Comparison of ENCODE assay signal across 28 mouse cellular contexts in the genomic region with DNA sequence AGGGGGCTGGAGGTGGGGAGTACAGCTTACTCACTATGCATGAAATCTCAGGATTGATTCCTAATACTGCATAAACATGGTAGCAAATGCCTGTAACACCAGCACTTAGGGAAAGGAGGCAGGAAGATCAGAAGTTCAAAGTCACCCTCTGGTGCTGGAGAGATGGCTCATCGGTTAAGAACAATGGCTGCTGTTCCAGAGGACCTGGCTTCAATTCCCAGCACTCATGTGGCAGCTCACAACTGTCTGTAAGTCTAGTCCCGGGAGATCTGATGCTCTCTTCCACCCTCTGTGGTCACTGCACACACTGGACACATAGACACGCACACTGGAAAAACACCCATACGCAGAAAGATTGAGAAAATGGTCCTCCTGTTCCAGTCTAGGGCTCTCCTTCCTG. TPM values are rescaled to one million over a fixed set of nuclear protein-coding genes. Genes with fewer than 3 reads are reported as not detected.
DNase-seq lines count a peak whose midpoint lies in the region; ATAC-seq and TF ChIP-seq lines count a peak whose summit lies in the region.
"Had no signal": no experiment of that assay in that cellular context is flagged by ENCODE, and none has a peak within 500 bp of the region (broad histone marks: within the 10 kb centered on the region; RNA-seq: fewer than 3 reads in every experiment).

No protein-coding gene starts in this region.

- peak overlapping the region; percentile 81 for H3K27ac ChIP-seq in liver, embryonic 13.5 days
- H3K27ac ChIP-seq in liver, postnatal 0 days (ENCODE audit: low read depth): no peak overlapping the region
- H3K27ac ChIP-seq in ES-Bruce4 (ENCODE audit: insufficient read depth, low read length): peak overlapping the region; percentile 66
- peak overlapping the region; percentile 2; the same call in 1 of the 2 replicates for H3K27ac ChIP-seq in liver, embryonic 16.5 days (ENCODE audit: low read length)
- H3K27ac ChIP-seq in forebrain, embryonic 11.5 days (ENCODE audit: low read depth, low read length): no peak overlapping the region
- no peak overlapping the region for H3K27ac ChIP-seq in forebrain, embryonic 15.5 days (replicated peaks)
- H3K27ac ChIP-seq: embryonic facial prominence, embryonic 12.5 days; embryonic facial prominence, embryonic 15.5 days; forebrain, embryonic 12.5 days; heart, adult 2 months; heart, embryonic 10.5 days; heart, embryonic 13.5 days; hindbrain, embryonic 13.5 days; hindbrain, postnatal 0 days had no signal

- WGBS in liver, embryonic 13.5 days (ENCODE audit: insufficient replicate concordance): 88% methylated on average over 4 of the region's 4 CpGs
- 81% methylated on average over 4 of the region's 4 CpGs for WGBS in liver, postnatal 0 days (ENCODE audit: insufficient replicate concordance)
- WGBS in liver, embryonic 16.5 days (ENCODE audit: insufficient replicate concordance): 82% methylated on average over 4 of the region's 4 CpGs
- WGBS in forebrain, embryonic 11.5 days: 86% methylated on average over 4 of the region's 4 CpGs
- 93% methylated on average over 4 of the region's 4 CpGs for WGBS in forebrain, embryonic 15.5 days

- no peak overlapping the region for H3K4me2 ChIP-seq in liver, embryonic 13.5 days
- no peak overlapping the region for H3K4me2 ChIP-seq in liver, postnatal 0 days (ENCODE audit: low read depth, low read length)
- no peak overlapping the region for H3K4me2 ChIP-seq in liver, embryonic 16.5 days (ENCODE audit: low read depth, low read length)
- H3K4me2 ChIP-seq in forebrain, embryonic 11.5 days (ENCODE audit: low read depth, low read length, severe bottlenecking): no peak overlapping the region
- H3K4me2 ChIP-seq in forebrain, embryonic 15.5 days (replicated peaks): no peak overlapping the region
- H3K4me2 ChIP-seq: embryonic facial prominence, embryonic 12.5 days; embryonic facial prominence, embryonic 15.5 days; forebrain, embryonic 12.5 days; heart, embryonic 13.5 days; hindbrain, embryonic 13.5 days had no signal

- H3K9me3 ChIP-seq in liver, embryonic 13.5 days (replicated peaks): no peaks in the 10 kb centered on the region
- H3K9me3 ChIP-seq in liver, postnatal 0 days (ENCODE audit: low read length): no peaks in the 10 kb centered on the region
- no peaks in the 10 kb centered on the region for H3K9me3 ChIP-seq in ES-Bruce4 (replicated peaks; ENCODE audit: control insufficient read depth, insufficient read depth, low read length, poor library complexity, severe bottlenecking)
- no peaks in the 10 kb centered on the region for H3K9me3 ChIP-seq in liver, embryonic 16.5 days (replicated peaks; ENCODE audit: control insufficient read depth, low read length)
- H3K9me3 ChIP-seq in forebrain, embryonic 11.5 days (ENCODE audit: control insufficient read depth, low read length): no peaks in the 10 kb centered on the region
- H3K9me3 ChIP-seq in forebrain, embryonic 15.5 days: no peaks in the 10 kb centered on the region
- H3K9me3 ChIP-seq: embryonic facial prominence, embryonic 12.5 days; embryonic facial prominence, embryonic 15.5 days; forebrain, embryonic 12.5 days; heart, embryonic 10.5 days; heart, embryonic 13.5 days; hindbrain, embryonic 13.5 days had no signal

- no peak for TF ChIP-seq CTCF in liver, postnatal 0 days (IDR thresholded peaks at IDR 0.05; ENCODE audit: low read depth)
- no peak for TF ChIP-seq CTCF in ES-Bruce4 (IDR thresholded peaks at IDR 0.05; ENCODE audit: low read depth, low read length)

- DNase-seq in liver, embryonic 13.5 days: no peak
- DNase-seq in liver, postnatal 0 days: no peak
- DNase-seq in ES-CJ7 (ENCODE audit: low read depth, low spot score): peak; percentile 64
- DNase-seq in forebrain, embryonic 11.5 days (ENCODE audit: low spot score): no peak
- DNase-seq: adrenal gland, adult 2 months; adrenal gland, postnatal 14 days; cerebellum, adult 11 months; cerebellum, adult 2 months; cerebellum, adult 9-11 months; cerebellum, postnatal 25 days; gastrocnemius, postnatal 10 days; gastrocnemius, postnatal 36 days; heart, adult 2 months; heart, postnatal 14 days had no signal

- H3K4me1 ChIP-seq in liver, embryonic 13.5 days (replicated peaks): peaks cover 71% of the 10 kb centered on the region
- peaks cover 28% of the 10 kb centered on the region for H3K4me1 ChIP-seq in liver, postnatal 0 days (ENCODE audit: insufficient read depth)
- peaks cover 10% of the 10 kb centered on the region for H3K4me1 ChIP-seq in ES-Bruce4 (ENCODE audit: control insufficient read depth, insufficient read depth, low read length)
- peaks cover 50% of the 10 kb centered on the region for H3K4me1 ChIP-seq in liver, embryonic 16.5 days (ENCODE audit: control insufficient read depth, low read depth, low read length)
- H3K4me1 ChIP-seq in forebrain, embryonic 11.5 days (replicated peaks; ENCODE audit: control insufficient read depth, insufficient read depth, low read length): no peaks in the 10 kb centered on the region
- no peaks in the 10 kb centered on the region for H3K4me1 ChIP-seq in forebrain, embryonic 15.5 days
- H3K4me1 ChIP-seq: embryonic facial prominence, embryonic 12.5 days; embryonic facial prominence, embryonic 15.5 days; heart, embryonic 10.5 days; hindbrain, embryonic 13.5 days had no signal

- ATAC-seq in liver, embryonic 13.5 days (ENCODE audit: low read depth): no peak
- ATAC-seq in liver, postnatal 0 days: no peak
- ATAC-seq in liver, embryonic 16.5 days (ENCODE audit: low read depth): no peak
- no peak for ATAC-seq in forebrain, embryonic 11.5 days (replicated peaks; ENCODE audit: low FRiP score)
- ATAC-seq in forebrain, embryonic 15.5 days (replicated peaks): no peak
- ATAC-seq: CD4-positive, CD25-positive, alpha-beta regulatory T cell, adult 4 months; forebrain, embryonic 16.5 days; hindbrain, postnatal 0 days; inflammation-experienced regulatory T-cells, adult 6 months had no signal

- no peak overlapping the region for H3K4me3 ChIP-seq in liver, embryonic 13.5 days (replicated peaks)
- H3K4me3 ChIP-seq in liver, postnatal 0 days (ENCODE audit: low read depth, low read length): no peak overlapping the region
- H3K4me3 ChIP-seq in ES-Bruce4 (ENCODE audit: low read depth, low read length): no peak overlapping the region
- H3K4me3 ChIP-seq in liver, embryonic 16.5 days (ENCODE audit: low read depth, low read length): no peak overlapping the region
- no peak overlapping the region for H3K4me3 ChIP-seq in forebrain, embryonic 11.5 days (ENCODE audit: low read depth, low read length)
- H3K4me3 ChIP-seq in forebrain, embryonic 15.5 days: no peak overlapping the region
- H3K4me3 ChIP-seq: embryonic facial prominence, embryonic 12.5 days; embryonic facial prominence, embryonic 15.5 days; forebrain, embryonic 12.5 days; heart, adult 2 months; heart, embryonic 10.5 days; heart, embryonic 13.5 days; hindbrain, embryonic 13.5 days had no signal

- no peak for TF ChIP-seq POLR2A in ES-Bruce4 (IDR thresholded peaks at IDR 0.05; ENCODE audit: insufficient read depth, low read length)

- TF ChIP-seq EP300 in liver, postnatal 0 days (IDR thresholded peaks at IDR 0.05; ENCODE audit: low read depth): no peak
- TF ChIP-seq EP300 in ES-Bruce4 (IDR thresholded peaks at IDR 0.05; ENCODE audit: insufficient read depth, low read depth, low read length): peak; percentile 39; the same call in 1 of the 2 replicates

- H3K27me3 ChIP-seq in liver, embryonic 13.5 days: no peaks in the 10 kb centered on the region
- no peaks in the 10 kb centered on the region for H3K27me3 ChIP-seq in liver, postnatal 0 days (ENCODE audit: insufficient read depth, low read length)
- no peaks in the 10 kb centered on the region for H3K27me3 ChIP-seq in ES-Bruce4 (ENCODE audit: control insufficient read depth, insufficient read depth, low read length, poor library complexity, severe bottlenecking)
- H3K27me3 ChIP-seq in liver, embryonic 16.5 days (ENCODE audit: control insufficient read depth, insufficient read depth, low read depth, low read length): no peaks in the 10 kb centered on the region
- H3K27me3 ChIP-seq in forebrain, embryonic 11.5 days (ENCODE audit: control insufficient read depth, insufficient read depth, low read length): no peaks in the 10 kb centered on the region
- H3K27me3 ChIP-seq in forebrain, embryonic 15.5 days: no peaks in the 10 kb centered on the region
- H3K27me3 ChIP-seq: embryonic facial prominence, embryonic 12.5 days; embryonic facial prominence, embryonic 15.5 days; forebrain, embryonic 12.5 days; heart, embryonic 13.5 days; hindbrain, embryonic 13.5 days had no signal

- no peak overlapping the region for H3K9ac ChIP-seq in liver, embryonic 13.5 days
- H3K9ac ChIP-seq in liver, postnatal 0 days (replicated peaks): no peak overlapping the region
- H3K9ac ChIP-seq in ES-Bruce4 (ENCODE audit: low read depth, poor library complexity, severe bottlenecking): 0 out of 2 replicates have a peak overlapping the region, but pooled peaks have one; percentile 66
- H3K9ac ChIP-seq in liver, embryonic 16.5 days (ENCODE audit: low read depth, low read length): no peak overlapping the region
- no peak overlapping the region for H3K9ac ChIP-seq in forebrain, embryonic 11.5 days (ENCODE audit: low read length)
- H3K9ac ChIP-seq in forebrain, embryonic 15.5 days (replicated peaks): no peak overlapping the region
- H3K9ac ChIP-seq: embryonic facial prominence, embryonic 12.5 days; embryonic facial prominence, embryonic 15.5 days; forebrain, embryonic 12.5 days; heart, embryonic 13.5 days; hindbrain, embryonic 13.5 days had no signal

- H3K36me3 ChIP-seq in liver, embryonic 13.5 days: no peaks in the 10 kb centered on the region
- no peaks in the 10 kb centered on the region for H3K36me3 ChIP-seq in liver, postnatal 0 days (replicated peaks; ENCODE audit: insufficient read depth, low read length)
- H3K36me3 ChIP-seq in ES-Bruce4 (ENCODE audit: control insufficient read depth, insufficient read depth, low read length, poor library complexity, severe bottlenecking): no peaks in the 10 kb centered on the region
- no peaks in the 10 kb centered on the region for H3K36me3 ChIP-seq in liver, embryonic 16.5 days (ENCODE audit: control insufficient read depth, insufficient read depth)
- no peaks in the 10 kb centered on the region for H3K36me3 ChIP-seq in forebrain, embryonic 11.5 days (ENCODE audit: control insufficient read depth, insufficient read depth, low read length)
- no peaks in the 10 kb centered on the region for H3K36me3 ChIP-seq in forebrain, embryonic 15.5 days
- H3K36me3 ChIP-seq: embryonic facial prominence, embryonic 12.5 days; embryonic facial prominence, embryonic 15.5 days; forebrain, embryonic 12.5 days; heart, embryonic 10.5 days; heart, embryonic 13.5 days; hindbrain, embryonic 13.5 days had no signal

RNA-seq across cellular contexts. Expression of a gene that starts 12.9 kb away (rescaled TPM):
- 197 and 202 TPM in 2 replicates for polyA plus RNA-seq in liver, embryonic 13.5 days (2015; fragmentation: Nextera tagmentation; extraction: Ambion mirVana)
- polyA plus RNA-seq in liver, postnatal 0 days (2015; fragmentation: Nextera tagmentation; extraction: Ambion mirVana): 154 and 170 TPM in 2 replicates
- 350 and 361 TPM in 2 replicates for polyA plus RNA-seq in ES-Bruce4 (2011; ENCODE audit: insufficient read depth, insufficient read length, low read depth, missing spikeins)
- polyA plus RNA-seq in liver, embryonic 16.5 days (2015; fragmentation: Nextera tagmentation; extraction: Ambion mirVana): 256 and 283 TPM in 2 replicates
- 91.9 and 92.6 TPM in 2 replicates for polyA plus RNA-seq in forebrain, embryonic 11.5 days (2014; fragmentation: Nextera tagmentation; extraction: Ambion mirVana)
- polyA plus RNA-seq in forebrain, embryonic 15.5 days (2015; fragmentation: Nextera tagmentation; extraction: Ambion mirVana): 220 and 247 TPM in 2 replicates

RNA-seq across cellular contexts. Expression of a gene that starts 52.2 kb away (rescaled TPM):
- 0.18 and 0.27 TPM in 2 replicates for polyA plus RNA-seq in liver, embryonic 13.5 days (2015; fragmentation: Nextera tagmentation; extraction: Ambion mirVana)
- 0.95 and 1.1 TPM in 2 replicates for polyA plus RNA-seq in liver, postnatal 0 days (2015; fragmentation: Nextera tagmentation; extraction: Ambion mirVana)
- 0.90 and 1.3 TPM in 2 replicates for polyA plus RNA-seq in ES-Bruce4 (2011; ENCODE audit: insufficient read depth, insufficient read length, low read depth, missing spikeins)
- 0.36 and 0.54 TPM in 2 replicates for polyA plus RNA-seq in liver, embryonic 16.5 days (2015; fragmentation: Nextera tagmentation; extraction: Ambion mirVana)
- polyA plus RNA-seq in forebrain, embryonic 11.5 days (2014; fragmentation: Nextera tagmentation; extraction: Ambion mirVana): 0.28 and 0.55 TPM in 2 replicates
- 0.15 and 0.20 TPM in 2 replicates for polyA plus RNA-seq in forebrain, embryonic 15.5 days (2015; fragmentation: Nextera tagmentation; extraction: Ambion mirVana)
- polyA plus RNA-seq: adrenal gland, adult 2 months; C2C12 had no signal

RNA-seq across cellular contexts. Expression of a gene that starts 55.7 kb away (rescaled TPM):
- 6.8 and 8.0 TPM in 2 replicates for polyA plus RNA-seq in liver, embryonic 13.5 days (2015; fragmentation: Nextera tagmentation; extraction: Ambion mirVana)
- 13.9 and 16.0 TPM in 2 replicates for polyA plus RNA-seq in liver, postnatal 0 days (2015; fragmentation: Nextera tagmentation; extraction: Ambion mirVana)
- 49.6 and 52.7 TPM in 2 replicates for polyA plus RNA-seq in ES-Bruce4 (2011; ENCODE audit: insufficient read depth, insufficient read length, low read depth, missing spikeins)
- polyA plus RNA-seq in liver, embryonic 16.5 days (2015; fragmentation: Nextera tagmentation; extraction: Ambion mirVana): 9.2 and 9.9 TPM in 2 replicates
- polyA plus RNA-seq in forebrain, embryonic 11.5 days (2014; fragmentation: Nextera tagmentation; extraction: Ambion mirVana): 36.7 and 39.4 TPM in 2 replicates
- polyA plus RNA-seq in forebrain, embryonic 15.5 days (2015; fragmentation: Nextera tagmentation; extraction: Ambion mirVana): 60.4 and 69.5 TPM in 2 replicates

Comparison
In these comparisons a context has a peak if more than half of its experiments do, and no peak if none do; other contexts are left out.
1. H3K27ac ChIP-seq: peak in liver, embryonic 13.5 days (single experiment), ES-Bruce4 (single experiment) and liver, embryonic 16.5 days (single experiment); none in liver, postnatal 0 days (single experiment), forebrain, embryonic 11.5 days (single experiment) and forebrain, embryonic 15.5 days (single experiment).